Mouse (Mus musculus) testis, adult 10 weeks (tissue): ENCODE data around the gene Kif12. TPM values are rescaled to one million over a fixed set of nuclear protein-coding genes. Genes with fewer than 3 reads are reported as not detected.

Experiments
- polyA plus RNA-seq: library from polyadenylated mRNA; stranded (reverse); fragments of 350-450 nt; fragmentation: Illumina TruSeq; extraction: RNeasy Lipid Tissue Mini Kit (QIAGEN cat#74804); gene quantifications from one replicate; pipeline ENCODE4 v1.2.3, GENCODE M21; 2014; ENCODE audit warnings: low read depth, low replicate concordance

Kif12 gene
- not detected for polyA plus RNA-seq

DNA sequence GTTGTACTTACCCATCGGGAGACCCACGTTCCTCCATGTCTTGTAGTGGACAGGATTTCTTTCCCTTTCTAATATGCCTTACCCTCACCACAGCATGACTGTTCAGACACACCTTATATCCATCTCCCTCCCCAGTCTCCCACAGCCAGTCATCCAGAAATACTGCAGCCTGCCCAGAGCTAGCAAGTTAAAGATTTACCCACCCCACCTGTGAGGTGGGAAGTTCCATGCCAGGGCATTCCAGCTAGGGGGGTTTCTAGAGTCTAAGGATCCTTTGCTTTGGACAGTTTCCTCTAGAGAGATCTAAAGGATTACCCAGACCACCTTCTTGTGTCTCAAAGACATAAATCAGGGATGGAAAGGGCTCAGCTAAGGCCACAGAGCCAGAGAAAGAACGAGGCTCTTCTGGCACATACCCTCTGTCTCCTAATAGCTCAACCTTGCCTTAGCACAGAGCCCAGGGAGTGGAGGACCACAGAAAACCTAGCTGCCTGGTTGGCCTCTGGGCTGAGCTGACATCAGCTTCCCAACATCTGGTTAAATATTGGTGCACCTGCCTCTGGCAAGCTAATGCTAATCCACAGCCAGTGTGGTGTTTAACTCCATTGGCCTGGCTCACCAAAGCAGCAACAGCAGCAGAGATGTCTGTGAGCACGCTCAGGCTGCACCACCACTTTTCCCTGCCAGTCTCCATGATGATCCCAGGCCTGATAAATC is at the start of gene Kif12:
Kif12 (minus strand) TSS at position 163 of the 717 bp plus-strand sequence.

DNA sequence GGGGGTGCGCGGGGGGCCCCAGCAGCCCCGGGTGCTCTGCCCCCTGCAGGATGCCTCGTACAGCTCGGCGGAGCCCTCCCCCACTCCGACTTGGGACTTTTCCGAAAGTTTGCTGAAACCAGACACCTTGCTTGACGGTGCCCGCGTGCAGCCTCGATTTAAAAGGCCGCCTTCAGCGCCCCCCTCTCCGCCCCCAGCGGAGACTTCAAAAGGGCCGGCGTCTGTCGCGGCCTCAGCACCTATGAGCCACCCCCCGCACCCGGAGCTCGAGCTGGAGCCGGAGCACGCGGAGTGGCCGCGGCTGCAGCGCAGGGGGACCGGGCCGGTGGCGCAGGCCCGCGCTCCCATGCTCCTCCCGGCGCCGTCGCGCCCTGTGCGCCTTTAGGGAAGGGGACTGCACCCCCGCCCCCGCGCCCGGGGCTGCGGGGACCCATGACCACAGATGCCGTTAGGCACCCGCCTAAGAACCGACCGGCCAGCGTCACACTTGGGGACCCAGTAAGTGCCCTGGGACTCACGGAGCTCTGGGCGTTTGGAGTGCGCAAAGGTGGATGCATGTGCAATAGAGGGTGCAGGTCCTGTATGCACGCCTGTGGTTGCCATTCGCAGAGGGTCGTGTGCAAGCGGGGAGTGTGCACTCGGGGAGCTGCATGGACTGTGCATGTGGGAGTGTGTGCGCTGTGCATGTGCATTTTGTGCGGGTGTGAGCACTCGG is 42.1 kb upstream of the Kif12 start, which contains the start of gene Col27a1:
Col27a1 (plus strand) TSS at position 98 of the 715 bp plus-strand sequence.

DNA sequence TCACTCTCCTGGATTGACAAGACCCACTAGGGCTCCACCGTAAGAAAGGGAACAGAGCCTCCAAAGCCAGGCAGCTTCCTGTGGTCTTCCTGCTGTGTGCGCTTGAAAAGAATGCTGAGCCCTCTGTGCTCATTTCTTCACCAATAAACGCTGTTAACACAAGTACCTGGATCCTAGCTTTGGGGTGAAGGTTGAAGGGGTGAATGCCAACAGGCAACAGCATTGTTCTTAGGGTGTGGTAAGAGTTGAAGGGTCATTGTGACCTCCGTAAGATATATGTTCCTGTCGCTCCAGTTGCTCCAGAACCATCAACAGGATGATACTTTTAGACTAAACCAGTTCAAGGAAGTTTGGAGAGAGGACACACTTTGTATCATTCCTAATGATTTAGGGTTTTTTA is 17.2 kb downstream of the Kif12 start, which contains the start of gene Ambp:
Ambp (minus strand) TSS at position 101 of the 400 bp plus-strand sequence.

Other genes starting within 250 kb of the Kif12 start
- 0.69 TPM for gene Zfp618, start 206.6 kb downstream of the Kif12 start, polyA plus RNA-seq
- gene Ambp, start 17.3 kb downstream of the Kif12 start, polyA plus RNA-seq: 0.48 TPM
- gene Col27a1, start 41.9 kb upstream of the Kif12 start, polyA plus RNA-seq: 1.3 TPM
- gene Orm1, start 172.4 kb upstream of the Kif12 start, polyA plus RNA-seq: 0.71 TPM
- not detected for gene Orm3, start 184.0 kb upstream of the Kif12 start, polyA plus RNA-seq
- not detected for gene Orm2, start 190.3 kb upstream of the Kif12 start, polyA plus RNA-seq
- 1.6 TPM for gene Akna, start 231.2 kb upstream of the Kif12 start, polyA plus RNA-seq